Mouse (Mus musculus) CH12.LX (cell line): ENCODE measurements at regions not wholly inside any gene's neighbourhood (a gene's known extent, or its start where the extent isn't known, plus 50 kb on each side); places are given as distances from the start of the nearest gene placed in this dataset.

Experiments used
- HCFC1 ChIP-seq: IDR thresholded peaks from 2 replicates; pipeline ENCODE4 v1.6.1; 2012; ENCODE audit warnings: low read depth, mild to moderate bottlenecking, inconsistent platforms, low read length, improper control_type of control experiment
- JUN ChIP-seq: IDR thresholded peaks from 2 replicates; pipeline ENCODE4 v1.6.1; 2011; ENCODE audit warnings: low read depth, mild to moderate bottlenecking, low read length, improper control_type of control experiment, moderate library complexity; ENCODE audit not compliant: insufficient read depth
- PAX5 ChIP-seq: IDR thresholded peaks from 2 replicates; pipeline ENCODE4 v1.6.1; 2012; ENCODE audit warnings: low read length, inconsistent platforms, mixed read lengths
- POLR2A ChIP-seq: IDR thresholded peaks from 2 replicates; pipeline ENCODE4 v1.6.1; 2011; ENCODE audit warnings: low read depth, mild to moderate bottlenecking, improper control_type of control experiment, low read length
- USF1 ChIP-seq: IDR thresholded peaks from 2 replicates; pipeline ENCODE4 v1.6.1; 2014; ENCODE audit warnings: low read depth, mild to moderate bottlenecking, inconsistent platforms, low read length, improper control_type of control experiment

DNA sequence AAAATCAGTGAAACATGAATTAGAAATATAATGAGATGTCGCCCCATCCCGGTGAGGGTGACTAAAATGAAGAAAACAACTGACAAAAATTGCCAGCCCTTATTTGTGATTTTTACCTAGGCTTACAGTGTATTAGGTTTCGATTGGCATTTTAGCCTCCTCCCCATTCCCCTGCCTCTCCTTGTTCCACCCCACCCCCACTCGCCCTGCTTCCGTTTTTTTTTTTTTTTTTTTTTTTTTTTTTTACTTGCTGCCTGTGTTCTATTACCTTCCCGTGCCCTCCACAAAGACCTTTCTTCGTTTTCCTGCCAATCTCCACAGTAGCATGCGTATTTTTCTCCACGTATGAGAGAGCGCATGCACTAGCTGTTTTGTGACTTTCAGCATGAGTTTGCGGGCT lies 435.3 kb upstream of the Gm10131 start:
- TF ChIP-seq POLR2A (no peak), USF1 (no peak), JUN (no peak), PAX5 (no peak), HCFC1 (no peak)
